ENCODE assay signal across 13 mouse cellular contexts in the genomic region with DNA sequence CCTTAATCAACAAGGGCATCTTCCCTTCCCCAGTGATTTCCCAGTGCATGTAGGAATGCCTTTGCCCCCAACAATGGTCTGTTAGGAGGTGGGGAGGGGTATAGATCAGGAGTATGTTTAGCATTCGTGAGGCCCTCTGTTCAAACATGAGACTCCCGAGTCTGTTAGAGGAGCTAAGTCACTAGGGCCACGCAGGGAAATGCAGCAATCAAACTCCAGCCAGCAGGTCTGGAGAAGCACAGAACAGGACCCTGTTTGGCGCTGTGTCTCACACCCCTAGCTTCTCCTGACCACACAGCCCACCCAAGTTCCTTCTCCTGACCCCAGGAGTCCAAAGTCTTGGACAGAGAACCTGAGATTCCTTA.
A peak's percentile ranks its signal among the peaks of the same experiment; 100 is the strongest.
DNase-seq lines count a peak whose midpoint lies in the region; TF ChIP-seq lines count a peak whose summit lies in the region.
"Had no signal": no experiment of that assay in that cellular context is flagged by ENCODE, and none has a peak within 500 bp of the region (broad histone marks: within the 10 kb centered on the region; RNA-seq: fewer than 3 reads in every experiment).

No protein-coding gene starts in this region.

- no peaks in the 10 kb centered on the region for H3K79me2 ChIP-seq in heart, adult 2 months (replicated peaks; ENCODE audit: control insufficient read depth, insufficient read depth, low read length)

- no peak for DNase-seq in heart, adult 2 months
- DNase-seq in heart, postnatal 36 days, result no peak
- no peak for DNase-seq in layer of hippocampus, adult 2 months (ENCODE audit: low spot score in 2 of 2)
- DNase-seq in layer of hippocampus, adult 9-10 months (ENCODE audit: low spot score), result no peak
- no peak for DNase-seq in testis, postnatal 10 days (ENCODE audit: low spot score)
- DNase-seq in Muller cell, postnatal 12 days (ENCODE audit: inconsistent ontology term), result no peak
- no peak for DNase-seq in spleen, postnatal 10 days (ENCODE audit: low spot score in 2 of 2)
- DNase-seq: cerebellum, adult 11-12 months had no signal

- TF ChIP-seq POLR2A in heart, adult 2 months (IDR thresholded peaks at IDR 0.05; ENCODE audit: insufficient read depth, low read depth, low read length), result no peak
- TF ChIP-seq POLR2A in testis, adult 2 months (IDR thresholded peaks at IDR 0.05; ENCODE audit: control insufficient read depth, low read depth, low read length), result no peak

- peaks cover 4% of the 10 kb centered on the region; the same call in 1 of the 2 replicates for H3K36me3 ChIP-seq in heart, adult 2 months (ENCODE audit: control insufficient read depth, insufficient read depth, low read length)
- H3K36me3 ChIP-seq in testis, adult 2 months (ENCODE audit: control insufficient read depth, insufficient read depth, low read length), result no peaks in the 10 kb centered on the region
- H3K36me3 ChIP-seq: embryonic facial prominence, embryonic 13.5 days; hindbrain, embryonic 15.5 days; limb, embryonic 15.5 days had no signal

- no peak overlapping the region for H3K9ac ChIP-seq in heart, adult 2 months (ENCODE audit: low read depth, low read length)
- H3K9ac ChIP-seq: embryonic facial prominence, embryonic 13.5 days; hindbrain, embryonic 15.5 days; limb, embryonic 15.5 days had no signal

- no peak for TF ChIP-seq EP300 in heart, adult 2 months (IDR thresholded peaks at IDR 0.05; ENCODE audit: insufficient read depth, low read depth, low read length)

- WGBS in heart, adult 2 months, result 56% methylated on average over 4 of the region's 4 CpGs

- no peak for TF ChIP-seq CTCF in heart, adult 2 months (IDR thresholded peaks at IDR 0.05)
- TF ChIP-seq CTCF in layer of hippocampus, adult 2 months (conservative IDR thresholded peaks at IDR 0.05), result no peak
- no peak for TF ChIP-seq CTCF in testis, adult 2 months (IDR thresholded peaks at IDR 0.05; ENCODE audit: control insufficient read depth, insufficient read depth, insufficient replicate concordance, low read depth, low read length)

- H3K27ac ChIP-seq in heart, adult 2 months, result peak overlapping the region; percentile 61
- peak overlapping the region; percentile 91 for H3K27ac ChIP-seq in layer of hippocampus, adult 2 months
- H3K27ac ChIP-seq in testis, adult 2 months (ENCODE audit: control insufficient read depth, insufficient read depth, low read depth, low read length), result 0 out of 2 replicates have a peak overlapping the region, but pooled peaks have one; percentile 21
- H3K27ac ChIP-seq: embryonic facial prominence, embryonic 13.5 days had no signal

- no peaks in the 10 kb centered on the region for H3K27me3 ChIP-seq in heart, adult 2 months (ENCODE audit: control insufficient read depth, insufficient read depth, low read length)
- H3K27me3 ChIP-seq in testis, adult 2 months (ENCODE audit: control insufficient read depth, insufficient read depth, low read length), result no peaks in the 10 kb centered on the region
- H3K27me3 ChIP-seq: embryonic facial prominence, embryonic 13.5 days; hindbrain, embryonic 15.5 days; limb, embryonic 15.5 days had no signal

- intact Hi-C loops in heart, adult 2 months (cut with DNase I), result no loop called here
- intact Hi-C loops in heart, postnatal 36 days (cut with DNase I), result no loop called here

- peaks cover 11% of the 10 kb centered on the region for H3K4me1 ChIP-seq in heart, adult 2 months (ENCODE audit: control insufficient read depth, insufficient read depth, low read length)
- H3K4me1 ChIP-seq in testis, adult 2 months (ENCODE audit: control insufficient read depth, insufficient read depth, low read length), result no peaks in the 10 kb centered on the region
- H3K4me1 ChIP-seq: megakaryocyte, embryonic 14.5 days had no signal

- no peak overlapping the region for H3K4me3 ChIP-seq in heart, adult 2 months
- no peak overlapping the region for H3K4me3 ChIP-seq in layer of hippocampus, adult 2 months
- H3K4me3 ChIP-seq in testis, adult 2 months (ENCODE audit: control insufficient read depth, low read depth, low read length), result no peak overlapping the region
- H3K4me3 ChIP-seq: embryonic facial prominence, embryonic 13.5 days; hindbrain, embryonic 15.5 days; limb, embryonic 15.5 days; megakaryocyte, embryonic 14.5 days had no signal

Comparison
In these comparisons a context has a peak if more than half of its experiments do, and no peak if none do; other contexts are left out.
1. H3K27ac ChIP-seq: peak in every context shown above with its lines; median percentile 91 in layer of hippocampus, adult 2 months; 61 in heart, adult 2 months; 21 in testis, adult 2 months.